Mouse (Mus musculus) CD4-positive, CD25-positive, alpha-beta regulatory T cell, adult 4 months (primary cell): ENCODE data around the gene Vgll1. TPM values are rescaled to one million over a fixed set of nuclear protein-coding genes. Genes with fewer than 3 reads are reported as not detected.
A peak's percentile ranks its signal among the peaks of the same experiment; 100 is the strongest.

ENCODE experiments used
- ATAC-seq: one replicate; pipeline ENCODE4 v1.8.0; 2017
- polyA plus RNA-seq, 2 experiments: library from polyadenylated mRNA; unstranded; fragments of 100-300 nt; shearing (Covaris generic); gene quantifications; one replicate each; pipeline ENCODE4 v1.2.1; 2017

The Vgll1 gene
- polyA plus RNA-seq: not detected

- no peak for ATAC-seq
Observed at GRCm38 (mm10) chrX:57087806-57088205, at the start of gene Vgll1. Gene Vgll1, plus strand, starts transcription at chrX:57088106.

DNA sequence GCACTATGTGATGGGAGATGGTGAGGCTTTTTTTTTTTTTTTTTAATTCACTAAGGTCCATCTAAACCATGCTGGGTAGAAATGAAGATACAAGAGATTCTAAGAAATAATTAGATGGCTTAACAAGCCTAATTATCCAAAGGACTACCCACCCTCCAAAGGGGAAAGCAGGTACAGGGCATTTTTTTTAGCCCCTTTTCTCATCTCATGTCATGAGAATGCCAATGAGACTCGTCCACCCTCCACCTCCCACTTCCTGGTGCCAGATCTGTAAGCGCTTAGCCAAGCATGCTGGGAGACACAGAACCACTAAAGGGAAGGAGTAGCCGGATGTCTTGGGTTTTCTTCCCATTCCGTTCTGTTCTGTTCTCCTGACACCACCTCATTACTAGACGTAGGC is 45.1 kb upstream of the Vgll1 start, which contains the start of gene Brs3:
Gene Brs3 (plus strand): TSS at position 301 of the 400 bp plus-strand sequence.
- no peak for ATAC-seq

GRCm38 (mm10) chrX:57043869-57044268 is 44.0 kb upstream of the Vgll1 start:
- ATAC-seq: no peak

- ATAC-seq: no peak
Observed at GRCm38 (mm10) chrX:57052848-57053173, 35.1 kb upstream of the Vgll1 start.

DNA sequence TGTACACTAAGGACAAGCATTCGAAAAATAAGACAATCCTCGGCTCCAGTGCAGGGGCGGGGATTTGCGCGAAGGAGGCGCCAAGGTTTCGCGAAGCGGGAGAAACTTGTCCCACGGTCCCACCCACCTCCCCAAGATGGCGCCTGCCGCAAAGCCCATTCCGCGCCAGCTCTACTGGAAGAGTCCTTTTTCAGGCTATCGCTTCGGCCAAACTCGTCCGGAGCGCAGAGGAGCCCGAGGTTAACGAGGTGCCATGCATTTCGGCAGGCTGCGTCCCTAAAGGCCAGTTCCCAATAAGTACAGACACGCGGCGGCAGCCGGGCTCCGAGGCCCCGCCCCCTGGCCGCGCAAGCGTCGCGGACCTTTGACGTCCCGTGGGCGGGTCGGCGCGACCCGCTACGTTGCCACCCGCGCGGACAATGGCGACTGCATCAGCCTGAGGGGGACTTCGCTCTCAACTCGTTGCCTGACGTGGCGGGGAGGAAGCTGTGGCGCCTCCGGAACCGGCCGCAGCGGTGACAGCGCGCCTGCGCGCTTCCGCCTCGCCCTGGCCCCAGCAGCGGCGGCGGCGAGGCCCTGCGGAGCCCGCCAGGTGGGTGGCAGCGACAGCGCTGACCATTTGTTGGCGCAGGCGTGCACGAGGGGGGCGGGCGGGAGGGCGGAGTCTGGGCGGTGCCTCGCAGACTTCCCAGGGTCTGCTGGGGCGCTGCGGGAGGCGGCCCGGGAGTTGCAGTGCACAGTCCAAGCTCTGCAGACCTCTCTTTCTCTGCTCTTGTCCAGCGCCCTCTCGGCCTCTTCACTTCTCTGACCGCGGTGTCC is 34.5 kb upstream of the Vgll1 start, which contains the start of gene Htatsf1:
Gene Htatsf1 (plus strand): TSS at position 410 of the 819 bp plus-strand sequence.
- ATAC-seq: peak; percentile 80

- peak; percentile 7 for ATAC-seq
Observed at GRCm38 (mm10) chrX:57053993-57054385, 33.9 kb upstream of the Vgll1 start.

- no peak for ATAC-seq
Observed at GRCm38 (mm10) chrX:57081496-57081895, 6.4 kb upstream of the Vgll1 start.

GRCm38 (mm10) chrX:57103415-57103814 is 15.5 kb downstream of the Vgll1 start:
- no peak for ATAC-seq

DNA sequence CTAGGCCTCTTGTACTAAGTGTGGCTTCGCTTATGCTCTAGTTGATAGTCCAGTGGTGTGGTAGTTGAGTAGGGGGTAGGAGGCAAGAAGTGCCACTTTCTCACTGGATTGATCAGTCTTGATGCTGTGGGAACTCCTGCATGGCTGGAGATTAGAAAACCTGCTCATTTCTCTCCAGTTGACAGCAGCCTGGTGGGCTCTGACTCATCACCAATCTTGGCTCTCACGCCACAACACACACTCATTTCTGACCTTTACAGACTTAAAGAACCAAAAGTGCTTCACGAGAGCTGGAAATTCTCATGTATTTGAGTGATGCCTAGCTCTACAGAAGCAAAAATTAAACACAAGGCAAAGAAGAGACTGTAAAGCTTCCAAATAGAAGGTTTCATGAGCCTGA is 19.1 kb downstream of the Vgll1 start:
- no peak for ATAC-seq

DNA sequence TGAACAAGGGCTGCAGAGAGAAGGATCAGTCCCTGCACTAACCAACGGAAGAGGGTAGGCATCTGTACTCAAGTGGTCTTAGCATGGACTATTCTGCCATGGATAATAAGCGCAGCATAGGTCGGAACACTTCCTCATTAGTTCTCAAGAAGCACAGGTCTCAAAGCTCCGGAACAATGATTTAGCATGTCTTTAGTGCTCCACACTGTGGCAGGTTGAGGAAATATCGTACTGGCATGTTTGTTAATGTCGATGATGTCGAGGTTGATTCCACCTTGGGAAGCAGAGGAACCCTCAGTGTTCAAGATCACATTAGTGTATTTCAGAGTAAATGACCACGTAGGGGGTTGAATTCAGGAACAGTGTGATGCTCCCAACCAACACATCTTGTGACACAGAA is 30.2 kb downstream of the Vgll1 start:
- no peak for ATAC-seq

DNA sequence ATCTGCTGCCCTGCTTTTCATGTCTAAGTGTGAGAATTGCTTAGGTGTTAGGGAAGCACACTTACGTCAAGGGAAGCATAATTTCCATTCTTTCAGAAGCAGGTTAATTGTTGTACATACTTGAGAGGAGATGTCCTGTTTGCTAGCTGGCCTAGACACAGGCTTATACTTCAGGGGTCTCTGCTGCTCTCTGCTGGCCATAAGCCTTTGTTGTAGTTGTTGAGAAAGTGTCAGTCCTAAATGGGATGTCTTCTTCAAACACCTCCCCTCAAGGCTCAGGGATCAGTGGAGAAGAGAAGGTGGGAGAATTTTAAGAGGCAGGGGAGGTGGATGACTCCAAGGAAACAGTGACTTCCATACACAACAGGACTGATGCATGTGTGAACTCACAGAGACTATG is 32.9 kb downstream of the Vgll1 start:
- no peak for ATAC-seq

- no peak for ATAC-seq
Observed at GRCm38 (mm10) chrX:57130633-57131032, 42.7 kb downstream of the Vgll1 start.

DNA sequence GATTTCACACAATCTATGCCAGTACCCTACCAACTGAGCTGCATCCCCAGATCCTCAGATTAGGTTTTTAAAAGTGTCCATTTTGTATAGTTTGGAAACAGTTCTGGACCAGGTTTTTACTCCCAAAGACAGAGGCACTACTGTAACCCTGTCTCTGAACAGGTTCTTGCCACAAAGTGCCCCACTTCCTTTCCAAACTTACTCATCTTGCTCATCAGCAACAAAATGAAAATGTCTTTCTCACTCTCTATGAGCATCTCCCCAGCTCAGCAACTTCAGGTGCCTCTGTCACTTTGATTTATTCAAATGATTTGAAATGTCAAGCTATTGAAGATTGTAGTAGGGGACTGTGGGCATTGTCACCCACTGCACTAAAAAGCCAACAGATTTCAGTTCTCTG is 49.7 kb downstream of the Vgll1 start:
- ATAC-seq: peak; percentile 43

DNA sequence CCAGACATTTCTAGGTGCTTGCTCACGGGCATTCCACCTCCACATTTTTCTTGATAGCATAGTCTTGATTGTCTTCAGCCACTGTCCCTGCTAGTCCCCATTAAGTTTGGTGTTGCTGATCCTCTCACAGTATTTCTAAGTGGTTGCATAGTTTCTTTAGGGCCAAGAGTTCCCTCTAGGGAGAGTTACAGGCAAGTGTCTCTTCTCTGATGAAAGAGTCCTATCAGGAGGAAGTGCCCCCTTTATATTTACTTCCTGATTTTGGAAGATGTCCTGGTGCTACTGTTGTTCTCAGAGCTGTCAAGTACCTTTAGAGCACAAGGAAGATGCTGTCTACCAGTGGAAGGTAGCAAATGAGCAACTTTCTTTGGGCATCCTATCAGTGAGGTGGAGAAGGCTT is 65.6 kb downstream of the Vgll1 start:
- ATAC-seq: no peak

Other genes with a start within 250 kb of the Vgll1 start
- gene Adgrg4, start 217.9 kb upstream of the Vgll1 start, polyA plus RNA-seq: not detected
- gene Brs3, start 45.0 kb upstream of the Vgll1 start, polyA plus RNA-seq: not detected
- 10 to 100 TPM; 24.6 to 26.9 TPM for gene Htatsf1, start 34.5 kb upstream of the Vgll1 start, polyA plus RNA-seq
- 10 to 100 TPM; 31.4 to 42.4 TPM for gene Cd40lg, start 124.0 kb downstream of the Vgll1 start, polyA plus RNA-seq